Mouse (Mus musculus): Measurements from ENCODE around the gene Cdc42bpg.
A peak's percentile ranks its signal among the peaks of the same experiment; 100 is the strongest.

The Cdc42bpg gene

DNA sequence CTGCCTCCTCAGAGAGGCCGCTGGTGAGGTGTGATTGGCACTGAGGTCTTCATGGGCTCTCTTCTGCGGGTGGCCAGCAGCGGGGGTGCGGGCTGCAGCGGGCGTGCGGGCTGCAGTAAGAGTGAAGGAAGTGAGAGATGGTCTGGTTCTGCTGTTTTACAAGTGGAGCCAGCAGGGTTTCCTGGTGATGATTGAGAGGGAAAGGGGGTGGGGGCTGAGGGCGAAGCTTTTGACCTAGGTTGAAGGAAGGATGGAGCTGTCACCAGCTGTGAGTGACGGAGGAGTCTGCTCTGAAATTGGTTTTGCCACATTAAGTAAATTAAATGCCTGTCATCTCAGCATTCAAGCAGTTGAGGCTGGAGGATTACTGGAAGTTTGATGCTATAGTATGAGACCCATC is 42.5 kb downstream of the Cdc42bpg start:
- no peak for DNase-seq (ENCODE audit: low read depth, low spot score)

DNA sequence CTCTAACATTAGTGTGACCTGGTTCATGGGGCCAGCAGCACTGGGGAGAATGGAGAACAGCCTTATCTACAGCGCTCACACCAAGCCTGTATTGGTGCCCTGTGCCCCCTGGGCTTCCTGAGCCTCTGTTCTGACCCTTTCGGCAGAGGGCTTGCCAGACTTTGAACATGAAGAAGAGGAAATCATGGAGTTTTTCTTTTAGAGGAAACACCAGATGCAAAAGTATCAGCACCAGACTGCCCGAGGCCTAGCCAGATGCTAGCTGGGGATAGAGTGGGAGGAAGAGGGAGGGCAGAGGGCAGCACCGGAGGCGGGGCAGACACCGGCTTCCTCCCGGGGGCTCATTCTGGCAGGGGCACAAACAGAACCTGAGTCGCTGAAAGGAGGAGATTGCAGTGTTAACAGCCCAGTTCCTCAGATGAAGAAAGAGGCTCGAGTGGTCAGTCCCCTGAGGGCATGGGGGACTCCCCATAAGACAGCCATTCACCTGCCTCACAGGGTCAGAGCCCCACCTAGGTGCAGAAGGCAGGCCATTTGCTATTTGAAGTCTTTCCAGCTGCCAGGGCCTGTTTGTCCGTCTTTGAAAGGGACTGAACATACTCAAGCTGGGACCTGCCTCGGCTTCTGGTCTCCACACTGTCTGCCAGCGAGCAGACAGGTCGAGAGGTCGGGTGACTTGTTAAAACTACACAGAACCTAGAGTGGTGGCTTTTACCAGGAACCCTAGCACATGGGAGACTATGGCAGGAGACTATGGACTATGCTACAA is 43.1 kb downstream of the Cdc42bpg start:
- DNase-seq (ENCODE audit: low read depth, low spot score) = no peak

DNA sequence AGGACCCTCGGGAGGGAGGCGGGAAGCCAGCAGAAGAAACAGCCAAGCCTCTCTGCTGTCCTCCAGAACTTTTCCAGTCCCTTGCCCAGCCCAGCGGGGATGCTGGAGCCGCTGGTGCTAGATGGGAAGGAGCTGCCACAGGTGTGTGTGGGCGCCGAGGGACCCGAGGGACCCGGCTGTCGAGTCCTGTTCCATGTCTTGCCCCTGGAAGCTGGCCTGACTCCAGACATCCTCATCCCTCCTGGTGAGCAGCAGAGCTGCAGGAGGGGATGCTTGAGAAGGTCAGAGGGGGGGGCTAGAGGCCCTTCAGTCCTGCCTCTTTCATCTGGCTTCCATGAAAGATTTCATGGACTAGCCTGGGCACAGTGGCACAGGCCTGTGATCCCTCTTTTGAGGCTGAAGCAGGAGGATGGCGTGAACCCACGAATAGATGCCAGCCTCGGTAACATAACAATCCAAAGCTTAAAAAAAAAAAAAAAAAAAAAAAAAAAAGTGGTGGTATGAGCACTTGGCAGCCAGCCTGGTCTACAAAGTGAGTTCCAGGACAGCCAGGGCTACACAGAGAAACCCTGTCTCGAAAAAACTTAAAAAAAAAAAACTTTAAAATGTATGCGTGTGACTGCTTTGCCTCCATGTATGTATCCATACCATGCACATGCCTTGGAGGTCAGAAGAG is 45.3 kb downstream of the Cdc42bpg start:
- DNase-seq (ENCODE audit: low read depth, low spot score) = peak; percentile 19

DNA sequence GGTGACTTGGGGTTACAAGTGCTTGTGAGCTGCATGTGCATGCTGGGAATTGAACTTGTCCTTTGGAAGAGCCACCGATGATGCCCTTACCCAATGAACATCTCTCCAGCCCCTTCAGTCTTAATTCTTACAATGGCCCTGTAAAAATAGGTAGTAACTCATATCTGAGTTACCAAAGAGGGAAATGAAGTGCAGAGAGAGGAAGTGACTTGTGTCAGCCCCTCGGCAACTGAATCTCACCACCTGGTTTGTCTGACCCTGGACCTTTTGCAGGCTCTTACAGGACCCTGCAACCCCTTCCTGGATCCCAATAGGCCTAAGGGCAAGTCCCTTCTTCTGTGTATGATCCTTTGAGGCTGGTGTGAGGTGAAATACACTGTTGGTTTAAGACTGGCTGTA is 45.9 kb downstream of the Cdc42bpg start:
- peak; percentile 76 for DNase-seq (ENCODE audit: low read depth, low spot score)

DNA sequence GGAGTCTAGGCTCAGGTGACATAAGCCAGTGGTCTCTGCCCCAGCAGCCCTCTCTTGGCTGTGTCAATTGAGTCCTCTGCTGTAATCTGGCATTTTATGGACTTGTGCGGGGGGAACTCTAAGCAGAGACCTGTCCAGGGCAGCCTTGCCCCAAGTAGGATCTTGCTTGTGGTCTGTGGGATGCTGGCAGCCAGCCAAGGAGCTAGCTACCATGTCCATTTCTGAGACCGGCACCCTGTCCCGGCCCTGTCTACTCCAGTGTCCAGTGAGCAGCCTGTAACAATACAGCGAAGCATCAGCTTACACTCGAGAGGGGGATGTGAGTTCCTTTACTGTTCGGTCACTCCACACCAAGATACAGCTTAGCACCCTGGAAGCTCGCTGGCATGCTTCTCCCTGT is 47.8 kb downstream of the Cdc42bpg start:
- DNase-seq (ENCODE audit: low read depth, low spot score) = no peak

DNA sequence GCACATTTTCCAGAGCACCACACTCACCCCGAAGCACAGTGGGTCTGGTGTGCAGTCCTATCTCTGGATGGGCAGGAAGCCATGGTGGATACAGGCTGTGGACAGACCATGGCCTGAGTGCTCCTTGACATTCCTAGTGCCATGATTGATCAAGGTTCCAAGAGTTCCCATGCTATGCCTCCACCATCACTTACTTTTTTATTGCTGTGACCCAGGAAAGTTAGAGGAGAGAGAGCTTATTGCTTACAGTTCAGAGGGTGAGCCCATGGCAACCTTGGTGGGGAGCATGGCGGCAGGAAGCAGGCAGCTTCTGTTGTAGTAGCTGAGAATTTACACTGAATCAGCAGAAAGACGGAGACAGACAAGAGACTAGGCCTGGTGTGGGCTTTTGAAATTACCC is 55.0 kb downstream of the Cdc42bpg start:
- DNase-seq (ENCODE audit: low read depth, low spot score) = no peak

DNA sequence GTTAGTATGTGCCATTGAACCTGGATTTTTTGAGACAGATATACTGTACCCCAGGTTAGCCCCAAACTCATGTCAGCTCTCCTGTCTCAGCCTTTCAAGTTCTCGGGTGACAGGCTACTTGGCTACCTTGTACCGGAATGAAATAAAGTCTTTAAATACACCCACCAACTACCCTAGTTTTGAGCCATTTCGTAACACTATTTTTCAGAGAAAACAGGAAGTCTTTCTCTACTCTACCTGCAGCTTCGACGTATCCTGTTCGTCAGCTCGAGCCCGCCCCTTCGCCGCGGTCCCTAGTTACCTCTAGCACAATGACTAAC is 56.8 kb downstream of the Cdc42bpg start:
- no peak for DNase-seq (ENCODE audit: low read depth, low spot score)

DNA sequence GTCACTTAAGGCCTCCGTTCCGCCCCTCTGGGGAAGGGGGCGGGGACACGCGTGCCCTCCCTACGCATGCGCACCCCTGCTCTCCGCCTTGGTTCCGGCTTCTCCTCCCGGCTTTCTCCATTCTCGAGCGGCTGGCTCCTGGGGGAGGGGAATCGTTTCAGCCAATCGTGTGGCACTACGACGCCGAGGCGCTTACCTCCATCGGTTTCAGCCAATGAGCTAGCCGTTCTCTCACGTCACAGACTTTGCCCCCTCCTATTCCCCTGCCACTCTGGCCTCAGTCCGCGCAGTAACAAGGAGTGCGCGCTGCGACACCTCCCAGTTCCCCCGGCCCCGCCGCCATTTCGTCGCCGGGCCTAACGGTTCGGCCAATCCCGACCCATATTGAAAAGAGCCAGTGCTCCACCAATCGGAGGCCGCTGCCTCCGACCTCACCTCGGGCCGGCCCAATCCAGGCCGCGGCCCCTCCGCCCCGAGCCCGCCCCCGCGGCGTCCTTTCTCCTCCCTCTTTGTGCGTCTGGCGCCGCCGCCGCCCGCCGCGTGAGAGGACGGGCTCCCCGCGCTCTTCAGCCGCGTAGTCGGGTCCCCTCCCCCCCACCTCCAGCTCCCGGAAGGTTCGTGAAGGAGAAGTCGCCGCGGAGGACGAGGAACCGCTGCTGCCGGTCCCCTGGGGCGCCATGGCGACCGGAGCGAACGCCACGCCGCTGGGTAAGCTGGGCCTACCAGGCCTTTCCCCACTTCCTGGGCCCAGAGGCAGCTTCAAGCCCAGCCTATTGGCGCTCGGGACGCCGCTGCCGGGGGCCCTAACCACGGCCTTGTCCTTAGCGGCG is 57.4 kb downstream of the Cdc42bpg start, which contains the start of gene Sf1:
Gene Sf1, plus strand, starts transcription at position 280 of the 830 bp plus-strand sequence.
- DNase-seq (ENCODE audit: low read depth, low spot score) = peak; percentile 100

DNA sequence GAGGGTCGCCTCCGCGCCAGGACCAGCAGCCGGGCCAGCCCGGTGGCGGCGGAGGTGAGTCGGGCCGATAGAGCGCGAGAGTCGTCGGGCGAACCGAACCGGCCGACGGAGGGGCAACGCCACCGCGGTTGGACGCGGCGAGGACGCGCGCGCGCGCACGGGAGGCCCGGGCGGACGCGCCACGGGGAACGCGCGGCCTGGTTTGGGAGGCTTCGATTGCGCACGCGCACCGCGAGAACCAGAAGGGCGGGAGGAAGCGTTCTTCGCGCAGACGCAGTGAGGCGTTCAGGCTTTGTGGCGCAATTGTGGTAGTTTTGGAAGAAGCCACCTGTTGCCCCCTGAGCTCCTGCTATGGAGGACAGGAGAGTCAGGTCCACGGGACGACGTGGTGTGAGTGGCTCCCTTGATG is 58.1 kb downstream of the Cdc42bpg start:
- peak; percentile 93 for DNase-seq (ENCODE audit: low read depth, low spot score)

DNA sequence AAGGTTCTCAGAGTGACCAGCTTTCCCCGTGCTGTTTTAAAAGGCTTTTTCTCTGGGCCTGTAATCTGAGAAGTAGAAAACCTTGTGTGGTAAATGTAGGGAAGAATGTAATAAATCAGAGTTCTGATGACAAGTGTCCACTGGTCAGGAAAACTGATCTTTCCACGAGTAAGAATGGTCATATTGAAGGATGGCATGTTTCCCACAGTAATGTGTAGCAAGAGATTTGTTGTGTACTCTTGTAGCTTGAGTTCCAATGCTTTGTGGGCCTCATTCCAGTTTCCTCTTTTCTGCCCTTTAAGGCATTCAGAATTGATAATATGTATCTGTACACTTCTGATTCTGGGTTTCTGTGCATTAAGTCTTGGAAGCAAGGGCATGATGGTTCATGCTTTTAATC is 58.6 kb downstream of the Cdc42bpg start:
- no peak for DNase-seq (ENCODE audit: low read depth, low spot score)

DNA sequence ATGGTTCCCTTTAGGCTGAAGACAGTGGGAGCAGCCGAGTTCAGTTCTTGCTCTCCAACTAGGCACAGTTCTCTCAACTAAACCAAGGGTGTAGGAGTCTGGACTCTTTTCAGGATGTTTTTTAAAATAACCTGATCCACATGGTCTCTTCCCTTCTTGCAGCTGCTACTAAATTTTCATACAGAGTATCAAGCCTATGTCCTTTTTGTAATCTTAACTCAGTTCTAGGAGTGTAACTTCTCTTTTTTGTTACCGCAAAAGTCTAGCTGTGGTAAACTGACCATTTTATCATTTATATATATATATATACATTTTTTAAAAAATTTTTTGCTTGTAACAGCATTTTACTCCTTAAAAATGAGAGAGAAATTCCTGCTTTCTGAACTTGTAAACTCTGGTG is 63.9 kb downstream of the Cdc42bpg start:
- no peak for DNase-seq (ENCODE audit: low read depth, low spot score)

DNA sequence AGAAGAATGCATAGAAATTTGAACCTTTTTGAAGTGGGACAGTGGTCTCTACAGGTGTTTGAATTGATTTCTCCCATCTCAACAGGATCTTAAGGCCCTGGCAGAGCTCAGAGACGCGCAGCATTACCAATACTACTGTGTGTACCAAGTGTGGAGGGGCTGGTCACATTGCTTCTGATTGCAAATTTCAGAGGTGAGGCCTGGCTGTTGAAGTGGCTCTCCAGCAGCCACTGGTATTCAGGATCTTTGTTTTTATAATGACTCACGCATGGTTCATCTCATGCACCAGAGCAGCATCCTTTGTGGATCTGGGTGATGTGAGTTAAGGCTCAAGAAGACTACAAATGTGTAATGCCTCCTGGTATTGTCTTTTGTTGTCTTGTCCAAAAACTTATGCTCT is 66.2 kb downstream of the Cdc42bpg start:
- DNase-seq (ENCODE audit: low read depth, low spot score) = no peak

DNA sequence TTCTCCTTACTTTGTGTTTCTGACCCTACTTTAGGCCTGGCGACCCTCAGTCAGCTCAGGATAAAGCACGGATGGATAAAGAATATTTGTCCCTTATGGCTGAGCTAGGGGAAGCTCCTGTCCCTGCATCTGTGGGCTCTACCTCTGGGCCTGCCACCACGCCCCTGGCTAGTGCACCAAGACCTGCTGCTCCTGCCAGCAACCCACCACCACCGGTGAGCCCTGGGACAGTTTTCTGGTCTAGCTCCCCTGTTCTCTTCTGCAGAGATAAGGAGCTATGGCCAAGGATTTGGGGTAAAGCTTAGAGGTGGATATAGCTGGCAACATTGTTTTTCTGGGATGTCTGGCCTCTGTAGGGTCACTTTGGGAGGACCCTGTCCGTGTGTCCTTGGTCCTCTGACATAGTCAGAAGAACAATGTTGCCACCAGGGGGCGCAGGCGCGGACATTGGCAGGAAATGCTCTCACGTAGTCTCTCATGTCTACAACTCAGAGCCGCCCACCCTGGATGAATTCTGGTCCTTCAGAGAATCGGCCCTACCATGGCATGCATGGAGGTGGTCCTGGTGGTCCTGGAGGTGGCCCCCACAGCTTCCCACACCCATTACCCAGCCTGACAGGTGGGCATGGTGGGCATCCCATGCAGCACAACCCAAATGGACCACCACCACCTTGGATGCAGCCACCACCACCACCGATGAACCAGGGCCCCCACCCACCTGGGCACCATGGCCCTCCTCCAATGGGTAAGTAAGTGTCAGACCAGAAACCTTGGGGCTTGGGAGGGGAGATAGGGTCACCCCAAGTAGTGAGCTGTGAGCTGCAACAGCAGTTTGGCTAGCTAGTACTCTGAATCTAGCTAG is 67.5 kb downstream of the Cdc42bpg start:
- DNase-seq (ENCODE audit: low read depth, low spot score) = peak; percentile 65

DNA sequence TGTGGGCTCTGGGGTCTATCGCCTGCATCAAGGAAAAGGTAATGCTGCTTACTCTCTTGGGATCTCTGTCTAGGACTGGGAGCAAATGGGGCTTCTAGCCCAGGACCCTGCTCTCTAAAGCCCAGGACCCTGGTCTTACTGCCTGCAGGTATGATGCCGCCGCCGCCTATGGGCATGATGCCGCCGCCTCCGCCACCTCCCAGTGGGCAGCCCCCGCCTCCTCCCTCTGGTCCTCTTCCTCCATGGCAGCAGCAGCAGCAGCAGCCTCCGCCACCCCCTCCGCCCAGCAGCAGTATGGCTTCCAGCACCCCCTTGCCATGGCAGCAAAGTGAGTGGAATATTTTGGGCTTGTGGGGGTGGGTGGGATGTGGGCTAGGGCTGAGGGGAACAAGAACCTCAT is 68.3 kb downstream of the Cdc42bpg start:
- no peak for DNase-seq (ENCODE audit: low read depth, low spot score)

All from A20 (cell line).